Mouse (Mus musculus): ENCODE data around the gene Mki67. TPM values are rescaled to one million over a fixed set of nuclear protein-coding genes. Genes with fewer than 3 reads are reported as not detected.
A peak's percentile ranks its signal among the peaks of the same experiment; 100 is the strongest.
"Not testable (repeated sequence)": the region's sequence is repeated elsewhere in the genome, so short reads cannot be mapped to it uniquely, and the experiment has no call there.

The Mki67 gene
- polyA plus RNA-seq, 1 experiment from 2014 or later, result 50.5 TPM

GRCm38 (mm10) chr7:135715166-135715565, 995 bp downstream of the Mki67 start:
- WGBS, result 1% methylated on average over 7 of the region's 7 CpGs
- H3K36me3 ChIP-seq, result peaks cover 4% of the 10 kb centered on the region; the same call in 1 of the 2 replicates
- H3K4me2 ChIP-seq (replicated peaks), result peak overlapping the region; percentile 68
- peaks cover 19% of the 10 kb centered on the region for H3K4me1 ChIP-seq
- H3K9ac ChIP-seq, result peak overlapping the region; percentile 82
- H3K4me3 ChIP-seq, result peak overlapping the region; percentile 88
- no peak for ATAC-seq (ENCODE audit: insufficient number of reproducible peaks, insufficient read depth, low FRiP score, low TSS enrichment)
- H3K27ac ChIP-seq, result no peak overlapping the region
- H3K27me3 ChIP-seq, result no peaks in the 10 kb centered on the region
- H3K9me3 ChIP-seq, result no peaks in the 10 kb centered on the region

- Histone ChIP-seq H3K9ac (no peak overlapping the region), H3K36me3 (peaks cover 18% of the 10 kb centered on the region; the same call in 1 of the 2 replicates), H3K9me3 (no peaks in the 10 kb centered on the region), H3K4me3 (peak overlapping the region; percentile 88; the same call in 1 of the 2 replicates), H3K27ac (no peak overlapping the region), H3K4me1 (peaks cover 19% of the 10 kb centered on the region), H3K27me3 (no peaks in the 10 kb centered on the region), H3K4me2 (replicated peaks) (peak overlapping the region; percentile 68)
- 80% methylated on average over 8 of the region's 8 CpGs for WGBS
- no peak for ATAC-seq (ENCODE audit: insufficient number of reproducible peaks, insufficient read depth, low FRiP score, low TSS enrichment)
Measured at GRCm38 (mm10) chr7:135713326-135713725, 2.8 kb downstream of the Mki67 start.

- WGBS, result 87% methylated on average over 1 of the region's 1 CpGs
- Histone ChIP-seq H3K4me3 (no peak overlapping the region), H3K9me3 (no peaks in the 10 kb centered on the region), H3K4me1 (peaks cover 19% of the 10 kb centered on the region), H3K9ac (no peak overlapping the region), H3K36me3 (peaks cover 21% of the 10 kb centered on the region), H3K27ac (no peak overlapping the region), H3K4me2 (replicated peaks) (peak overlapping the region; percentile 68), H3K27me3 (no peaks in the 10 kb centered on the region)
- no peak for ATAC-seq (ENCODE audit: insufficient number of reproducible peaks, insufficient read depth, low FRiP score, low TSS enrichment)
Measured at GRCm38 (mm10) chr7:135712534-135712933, 3.6 kb downstream of the Mki67 start.

GRCm38 (mm10) chr7:135710702-135711101, 5.5 kb downstream of the Mki67 start:
- 80% methylated on average over 2 of the region's 2 CpGs for WGBS
- Histone ChIP-seq H3K4me2 (replicated peaks) (no peak overlapping the region), H3K9ac (no peak overlapping the region), H3K27me3 (no peaks in the 10 kb centered on the region), H3K36me3 (peaks cover 38% of the 10 kb centered on the region), H3K27ac (no peak overlapping the region), H3K4me1 (peaks cover 19% of the 10 kb centered on the region), H3K9me3 (no peaks in the 10 kb centered on the region), H3K4me3 (no peak overlapping the region)
- no peak for ATAC-seq (ENCODE audit: insufficient number of reproducible peaks, insufficient read depth, low FRiP score, low TSS enrichment)

- WGBS, result 93% methylated on average over 6 of the region's 6 CpGs
- Histone ChIP-seq H3K9ac (no peak overlapping the region), H3K4me2 (replicated peaks) (no peak overlapping the region), H3K9me3 (no peaks in the 10 kb centered on the region), H3K27ac (no peak overlapping the region), H3K36me3 (peaks cover 85% of the 10 kb centered on the region), H3K27me3 (no peaks in the 10 kb centered on the region), H3K4me3 (no peak overlapping the region), H3K4me1 (no peaks in the 10 kb centered on the region)
- no peak for ATAC-seq (ENCODE audit: insufficient number of reproducible peaks, insufficient read depth, low FRiP score, low TSS enrichment)
Measured at GRCm38 (mm10) chr7:135705753-135706152, 10.4 kb downstream of the Mki67 start.

- WGBS, result 96% methylated on average over 1 of the region's 1 CpGs
- Histone ChIP-seq H3K4me2 (replicated peaks) (no peak overlapping the region), H3K36me3 (peaks cover 87% of the 10 kb centered on the region), H3K27ac (no peak overlapping the region), H3K4me1 (no peaks in the 10 kb centered on the region), H3K9me3 (no peaks in the 10 kb centered on the region), H3K27me3 (no peaks in the 10 kb centered on the region), H3K4me3 (no peak overlapping the region), H3K9ac (no peak overlapping the region)
- no peak for ATAC-seq (ENCODE audit: insufficient number of reproducible peaks, insufficient read depth, low FRiP score, low TSS enrichment)
Measured at GRCm38 (mm10) chr7:135705083-135705482, 11.1 kb downstream of the Mki67 start.

- no peak overlapping the region for H3K27ac ChIP-seq
- H3K9me3 ChIP-seq, result no peaks in the 10 kb centered on the region
- 95% methylated on average over 8 of the region's 8 CpGs for WGBS
- H3K9ac ChIP-seq, result no peak overlapping the region
- peaks cover 90% of the 10 kb centered on the region for H3K36me3 ChIP-seq
- no peaks in the 10 kb centered on the region for H3K4me1 ChIP-seq
- no peaks in the 10 kb centered on the region for H3K27me3 ChIP-seq
- no peak overlapping the region for H3K4me3 ChIP-seq
- H3K4me2 ChIP-seq (replicated peaks), result no peak overlapping the region
- no peak for ATAC-seq (ENCODE audit: insufficient number of reproducible peaks, insufficient read depth, low FRiP score, low TSS enrichment)
Measured at GRCm38 (mm10) chr7:135704251-135704650, 11.9 kb downstream of the Mki67 start.

- no peak overlapping the region for H3K27ac ChIP-seq
- no peak for ATAC-seq (ENCODE audit: insufficient number of reproducible peaks, insufficient read depth, low FRiP score, low TSS enrichment)
- no peaks in the 10 kb centered on the region for H3K9me3 ChIP-seq
- peaks cover 90% of the 10 kb centered on the region for H3K36me3 ChIP-seq
- no peaks in the 10 kb centered on the region for H3K27me3 ChIP-seq
- 93% methylated on average over 9 of the region's 9 CpGs for WGBS
- no peak overlapping the region for H3K4me2 ChIP-seq (replicated peaks)
- H3K4me3 ChIP-seq, result no peak overlapping the region
- no peak overlapping the region for H3K9ac ChIP-seq
- H3K4me1 ChIP-seq, result no peaks in the 10 kb centered on the region
Measured at GRCm38 (mm10) chr7:135703600-135704148, 12.5 kb downstream of the Mki67 start.

- H3K27ac ChIP-seq; H3K4me2 ChIP-seq (replicated peaks); H3K27me3 ChIP-seq; ATAC-seq (ENCODE audit: insufficient number of reproducible peaks, insufficient read depth, low FRiP score, low TSS enrichment); H3K4me1 ChIP-seq; H3K9me3 ChIP-seq; H3K9ac ChIP-seq; H3K4me3 ChIP-seq: not testable (repeated sequence)
- 95% methylated on average over 6 of the region's 6 CpGs for WGBS
- H3K36me3 ChIP-seq, result peaks cover 97% of the 10 kb centered on the region
Measured at GRCm38 (mm10) chr7:135699351-135699750, 16.8 kb downstream of the Mki67 start.

- H3K4me2 ChIP-seq (replicated peaks), result no peak overlapping the region
- H3K27me3 ChIP-seq, result no peaks in the 10 kb centered on the region
- no peaks in the 10 kb centered on the region for H3K4me1 ChIP-seq
- WGBS, result 98% methylated on average over 2 of the region's 2 CpGs
- no peak overlapping the region for H3K9ac ChIP-seq
- ATAC-seq (ENCODE audit: insufficient number of reproducible peaks, insufficient read depth, low FRiP score, low TSS enrichment), result no peak
- H3K36me3 ChIP-seq, result peaks cover 95% of the 10 kb centered on the region
- no peak overlapping the region for H3K4me3 ChIP-seq
- H3K9me3 ChIP-seq, result no peaks in the 10 kb centered on the region
- H3K27ac ChIP-seq, result no peak overlapping the region
Measured at GRCm38 (mm10) chr7:135698362-135698761, 17.8 kb downstream of the Mki67 start.

GRCm38 (mm10) chr7:135697021-135697740, 19.0 kb downstream of the Mki67 start:
- H3K27me3 ChIP-seq; H3K4me3 ChIP-seq; H3K9ac ChIP-seq; H3K9me3 ChIP-seq; H3K27ac ChIP-seq; H3K4me1 ChIP-seq; ATAC-seq (ENCODE audit: insufficient number of reproducible peaks, insufficient read depth, low FRiP score, low TSS enrichment); H3K4me2 ChIP-seq (replicated peaks): not testable (repeated sequence)
- 94% methylated on average over 5 of the region's 5 CpGs for whole genome bisulfite sequencing
- H3K36me3 ChIP-seq, result peaks cover 97% of the 10 kb centered on the region

- no peak for ATAC-seq (ENCODE audit: insufficient number of reproducible peaks, insufficient read depth, low FRiP score, low TSS enrichment)
- no peaks in the 10 kb centered on the region for H3K9me3 ChIP-seq
- no peaks in the 10 kb centered on the region for H3K4me1 ChIP-seq
- H3K9ac ChIP-seq, result no peak overlapping the region
- 95% methylated on average over 4 of the region's 4 CpGs for WGBS
- no peaks in the 10 kb centered on the region for H3K27me3 ChIP-seq
- no peak overlapping the region for H3K4me3 ChIP-seq
- no peak overlapping the region for H3K27ac ChIP-seq
- H3K4me2 ChIP-seq (replicated peaks), result no peak overlapping the region
- peaks cover 97% of the 10 kb centered on the region for H3K36me3 ChIP-seq
Measured at GRCm38 (mm10) chr7:135696127-135696526, 20.0 kb downstream of the Mki67 start.

Data from embryonic facial prominence, embryonic 12.5 days (tissue).